8 mouse cellular contexts compared by ENCODE assay signal in the genomic region with DNA sequence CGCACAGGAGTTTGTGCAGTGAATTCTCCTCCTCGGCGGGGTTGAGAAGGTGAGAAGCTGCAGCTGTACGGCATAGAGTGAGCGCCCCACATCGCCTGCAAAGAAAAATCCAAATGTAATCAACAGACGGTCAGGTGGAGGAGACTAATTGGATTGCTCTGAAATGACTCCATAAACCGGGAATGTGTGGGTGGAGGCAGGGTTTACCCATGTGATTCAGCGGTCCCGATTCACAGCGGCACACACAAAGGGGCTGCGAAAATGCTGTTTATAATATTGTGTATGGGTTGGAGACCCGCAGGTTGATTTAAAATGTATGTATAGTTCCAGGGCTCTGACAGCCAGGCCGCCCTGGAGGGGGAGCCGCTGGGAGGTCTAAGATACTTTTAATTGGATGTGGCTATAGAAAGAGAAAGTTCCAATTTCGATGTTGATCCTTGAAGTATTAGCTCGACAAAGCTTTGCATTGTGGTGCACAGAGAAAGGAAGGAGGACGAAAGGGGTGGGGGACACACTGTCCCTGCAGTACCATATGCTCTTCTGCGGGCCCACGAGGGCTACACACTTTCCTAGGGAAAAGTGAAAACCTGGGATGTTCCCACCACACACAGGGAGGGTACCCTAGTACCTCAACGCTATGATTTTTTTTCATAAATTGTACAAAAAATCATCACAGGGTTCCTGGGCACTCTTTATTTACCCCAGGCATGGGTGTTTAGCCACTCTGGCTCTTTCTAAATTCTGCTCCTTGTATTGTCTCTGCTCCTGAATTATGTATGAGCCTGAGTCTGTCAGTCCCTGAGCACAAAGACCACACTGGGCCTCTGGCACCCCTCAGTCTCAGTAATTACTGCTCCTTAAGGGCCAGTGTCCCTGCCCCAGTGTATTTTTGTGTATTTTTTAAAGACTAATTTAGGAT.
DNase-seq lines count a peak whose midpoint lies in the region; ATAC-seq and TF ChIP-seq lines count a peak whose summit lies in the region.

No protein-coding gene starts in this region.

- no peak overlapping the region for H3K9ac ChIP-seq in embryonic facial prominence, embryonic 13.5 days
- no peak overlapping the region for H3K9ac ChIP-seq in liver, postnatal 0 days (replicated peaks)

- no peaks in the 10 kb centered on the region for H3K36me3 ChIP-seq in kidney, adult 2 months (ENCODE audit: control insufficient read depth, insufficient read depth, low read length)
- no peaks in the 10 kb centered on the region for H3K36me3 ChIP-seq in embryonic facial prominence, embryonic 13.5 days
- H3K36me3 ChIP-seq in liver, postnatal 0 days (replicated peaks; ENCODE audit: insufficient read depth, low read length), result no peaks in the 10 kb centered on the region

- no peak overlapping the region for H3K27ac ChIP-seq in kidney, adult 2 months (ENCODE audit: insufficient read depth, low read depth, low read length)
- no peak overlapping the region for H3K27ac ChIP-seq in embryonic facial prominence, embryonic 13.5 days
- H3K27ac ChIP-seq in layer of hippocampus, adult 2 months, result peak overlapping the region; percentile 75
- H3K27ac ChIP-seq in liver, postnatal 0 days (ENCODE audit: low read depth), result no peak overlapping the region

- no peaks in the 10 kb centered on the region for H3K4me1 ChIP-seq in kidney, adult 2 months (ENCODE audit: control insufficient read depth, insufficient read depth, low read length)
- H3K4me1 ChIP-seq in embryonic facial prominence, embryonic 13.5 days, result peaks cover 9% of the 10 kb centered on the region; the same call in 1 of the 2 replicates
- H3K4me1 ChIP-seq in liver, postnatal 0 days (ENCODE audit: insufficient read depth), result no peaks in the 10 kb centered on the region

- no peaks in the 10 kb centered on the region for H3K27me3 ChIP-seq in kidney, adult 2 months (replicated peaks; ENCODE audit: control insufficient read depth, insufficient read depth, low read length)
- no peaks in the 10 kb centered on the region for H3K27me3 ChIP-seq in embryonic facial prominence, embryonic 13.5 days
- no peaks in the 10 kb centered on the region for H3K27me3 ChIP-seq in liver, postnatal 0 days (ENCODE audit: insufficient read depth, low read length)

- no peak for TF ChIP-seq POLR2A in kidney, adult 2 months (IDR thresholded peaks at IDR 0.05; ENCODE audit: low read depth, low read length)

- no peak for TF ChIP-seq CTCF in kidney, adult 2 months (conservative IDR thresholded peaks at IDR 0.05; ENCODE audit: insufficient read depth, insufficient read length, low read depth, low read length)
- TF ChIP-seq CTCF in layer of hippocampus, adult 2 months (conservative IDR thresholded peaks at IDR 0.05), result peak; percentile 20
- TF ChIP-seq CTCF in liver, postnatal 0 days (IDR thresholded peaks at IDR 0.05; ENCODE audit: low read depth), result no peak

- no peak overlapping the region for H3K4me3 ChIP-seq in kidney, adult 2 months (ENCODE audit: insufficient read depth, low read depth, low read length)
- peak overlapping the region; percentile 10 for H3K4me3 ChIP-seq in embryonic facial prominence, embryonic 13.5 days
- H3K4me3 ChIP-seq in layer of hippocampus, adult 2 months, result peak overlapping the region; percentile 46
- H3K4me3 ChIP-seq in liver, postnatal 0 days (ENCODE audit: low read depth, low read length), result no peak overlapping the region

- ATAC-seq in embryonic facial prominence, embryonic 13.5 days (ENCODE audit: insufficient number of reproducible peaks, insufficient read depth, low FRiP score, low TSS enrichment, low read depth), result no peak
- no peak for ATAC-seq in liver, postnatal 0 days

- peak; percentile 2 for DNase-seq in kidney, adult 2 months
- no peak for DNase-seq in kidney, adult 9 months
- DNase-seq in layer of hippocampus, adult 2 months (ENCODE audit: low spot score in 2 of 2), result peak; percentile 37 to 39
- DNase-seq in neural tube, embryonic 10.5 days (ENCODE audit: extremely low spot score, low spot score), result peak; percentile 41
- DNase-seq in liver, postnatal 0 days, result no peak
- DNase-seq in gastrocnemius, adult 8-10 months (ENCODE audit: low spot score in 2 of 2), result no peak
- no peak for DNase-seq in urinary bladder, adult 2 months (ENCODE audit: low spot score)

- TF ChIP-seq EP300 in liver, postnatal 0 days (IDR thresholded peaks at IDR 0.05; ENCODE audit: low read depth), result no peak

- no peaks in the 10 kb centered on the region for H3K9me3 ChIP-seq in embryonic facial prominence, embryonic 13.5 days
- H3K9me3 ChIP-seq in liver, postnatal 0 days (ENCODE audit: low read length), result no peaks in the 10 kb centered on the region

- H3K4me2 ChIP-seq in embryonic facial prominence, embryonic 13.5 days, result peak overlapping the region; percentile 46
- no peak overlapping the region; the same call in 1 of the 2 replicates for H3K4me2 ChIP-seq in liver, postnatal 0 days (ENCODE audit: low read depth, low read length)

- WGBS in kidney, adult 2 months, result 32% methylated on average over 21 of the region's 21 CpGs
- 25% methylated on average over 21 of the region's 21 CpGs for WGBS in embryonic facial prominence, embryonic 13.5 days
- 54% methylated on average over 21 of the region's 21 CpGs for WGBS in liver, postnatal 0 days (ENCODE audit: insufficient replicate concordance)

Comparison
In these comparisons a context has a peak if more than half of its experiments do, and no peak if none do; other contexts are left out.
1. DNase-seq: peak in kidney, adult 2 months (single experiment), layer of hippocampus, adult 2 months (2 of 2) and neural tube, embryonic 10.5 days (single experiment); none in kidney, adult 9 months (single experiment), liver, postnatal 0 days (single experiment), gastrocnemius, adult 8-10 months (0 of 2) and urinary bladder, adult 2 months (single experiment).
2. H3K4me3 ChIP-seq: peak in embryonic facial prominence, embryonic 13.5 days (single experiment) and layer of hippocampus, adult 2 months (single experiment); none in kidney, adult 2 months (single experiment) and liver, postnatal 0 days (single experiment).